Mouse (Mus musculus): ENCODE measurements around the gene Helb.

GRCm38 (mm10) chr10:120100806-120101205 lies 12.0 kb downstream of the Helb start:
- TF ChIP-seq CTCF (IDR thresholded peaks at IDR 0.05; ENCODE audit: insufficient read depth, low read depth, low read length), result no peak
- TF ChIP-seq POLR2A (IDR thresholded peaks at IDR 0.05; ENCODE audit: insufficient read depth, low read depth, low read length), result no peak
